Mouse (Mus musculus): ENCODE data around the gene Shmt2. TPM values are rescaled to one million over a fixed set of nuclear protein-coding genes. Genes with fewer than 3 reads are reported as not detected.

The Shmt2 gene
- total RNA-seq, 4 experiments from 2014 or later, result 20.3 to 23.0 (median 22.8) TPM

DNA sequence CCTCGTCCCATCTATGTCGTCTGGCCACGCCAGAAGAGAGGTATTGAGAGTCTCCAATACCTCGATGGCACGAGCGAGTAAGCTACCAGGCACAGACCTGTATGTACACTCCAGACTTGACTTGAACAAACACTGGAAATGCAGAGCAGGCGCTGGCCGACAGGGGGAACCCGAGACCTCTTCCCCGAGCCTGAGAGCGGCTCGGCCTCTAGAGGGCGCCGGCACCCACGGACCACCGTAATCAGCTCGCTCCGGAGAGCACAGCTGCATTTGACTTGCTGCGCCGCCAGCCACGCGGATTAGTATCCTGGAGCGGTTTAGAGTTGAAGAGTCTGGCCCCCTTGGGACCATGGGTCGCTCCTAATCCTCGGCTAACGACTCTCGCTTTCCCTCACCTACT lies 9.4 kb downstream of the Shmt2 start:
- DNase-seq (ENCODE audit: low spot score in 2 of 2), result peak; percentile 92 to 94

DNA sequence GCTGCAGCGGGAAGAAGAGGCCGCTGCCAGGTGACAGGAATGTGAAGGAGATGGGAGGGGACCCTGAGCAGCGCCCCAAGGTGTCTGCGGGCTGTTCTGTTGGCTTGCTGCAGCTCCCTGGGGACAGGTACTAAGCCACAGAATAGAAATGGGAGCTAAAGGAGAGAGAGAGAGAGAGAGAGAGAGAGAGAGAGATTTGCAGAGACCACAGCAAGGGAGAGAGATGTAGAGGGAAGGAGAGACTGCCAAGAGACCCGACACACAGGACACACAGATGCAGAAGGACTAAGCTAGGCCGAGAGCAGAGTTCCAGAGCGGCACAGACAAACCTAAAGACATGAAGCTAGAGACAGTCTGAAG lies 10.0 kb downstream of the Shmt2 start:
- DNase-seq (ENCODE audit: low spot score in 2 of 2), result no peak

DNA sequence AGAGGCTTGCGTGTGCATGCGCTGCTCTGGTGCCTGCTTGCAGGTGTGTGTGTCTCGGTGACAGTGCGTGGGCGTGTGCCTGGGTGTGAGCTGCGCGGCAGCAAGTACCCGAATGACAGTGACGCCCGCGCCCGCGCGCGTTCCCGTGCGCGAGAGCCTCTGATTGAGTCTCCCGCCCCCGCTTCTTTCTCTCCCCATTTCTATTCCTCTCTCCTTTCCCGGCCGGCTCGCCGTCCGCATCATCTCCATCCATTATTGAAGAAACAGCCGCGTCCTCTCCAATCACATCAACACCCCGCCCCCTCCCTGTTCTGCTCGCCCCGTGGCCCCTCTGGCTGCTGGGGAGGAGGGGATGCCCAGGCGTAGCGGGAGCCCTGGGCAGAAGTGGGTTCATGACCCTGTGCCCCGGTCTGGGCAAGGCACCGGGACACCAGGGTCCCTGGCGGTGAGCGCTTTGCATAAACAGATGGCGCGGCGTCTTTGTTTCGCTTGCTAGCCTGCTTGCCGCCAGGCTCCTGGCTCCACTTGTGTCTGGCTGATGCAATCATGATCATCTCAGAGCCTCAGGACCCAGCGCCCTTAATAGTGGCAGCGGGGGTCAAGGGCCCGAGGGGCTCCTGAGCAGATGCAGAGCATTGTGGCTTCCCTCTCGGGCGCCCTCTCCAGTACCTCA lies 10.5 kb downstream of the Shmt2 start:
- no peak for DNase-seq (ENCODE audit: low spot score in 2 of 2)

DNA sequence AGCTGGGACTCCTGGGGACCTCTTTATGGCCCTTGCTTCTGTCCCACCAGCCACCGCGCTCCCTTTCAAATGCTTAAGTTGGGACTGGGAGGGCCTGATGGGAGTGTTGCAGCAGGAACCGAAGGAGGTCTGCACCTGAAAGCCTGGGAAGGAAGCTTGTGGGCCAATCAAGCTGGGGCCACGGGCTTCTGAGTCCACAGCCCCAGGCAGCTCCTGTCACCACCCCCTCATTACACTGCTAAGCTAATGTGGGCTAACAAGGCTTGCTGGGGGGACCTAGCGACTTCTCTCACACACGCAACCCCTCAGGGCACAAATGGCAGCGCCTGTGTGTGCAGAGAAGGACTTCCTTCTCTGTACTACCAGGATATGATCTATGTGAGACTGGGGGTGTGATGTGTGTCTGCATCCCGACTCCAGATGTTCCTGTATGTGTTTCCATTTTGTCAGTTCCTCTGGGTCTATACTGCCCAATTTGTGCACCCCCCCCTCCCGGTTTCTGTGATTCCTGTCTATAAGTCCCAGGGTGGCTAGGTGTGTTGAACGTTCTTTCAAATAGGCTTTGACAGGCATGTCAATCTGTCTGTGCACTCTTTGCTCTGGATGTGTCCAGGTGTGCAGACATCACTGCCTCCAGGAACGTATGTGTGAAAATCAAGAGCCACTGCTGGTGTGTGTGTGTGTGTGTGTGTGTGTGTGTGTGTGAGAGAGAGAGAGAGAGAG lies 11.2 kb downstream of the Shmt2 start:
- DNase-seq (ENCODE audit: low spot score in 2 of 2), result no peak

DNA sequence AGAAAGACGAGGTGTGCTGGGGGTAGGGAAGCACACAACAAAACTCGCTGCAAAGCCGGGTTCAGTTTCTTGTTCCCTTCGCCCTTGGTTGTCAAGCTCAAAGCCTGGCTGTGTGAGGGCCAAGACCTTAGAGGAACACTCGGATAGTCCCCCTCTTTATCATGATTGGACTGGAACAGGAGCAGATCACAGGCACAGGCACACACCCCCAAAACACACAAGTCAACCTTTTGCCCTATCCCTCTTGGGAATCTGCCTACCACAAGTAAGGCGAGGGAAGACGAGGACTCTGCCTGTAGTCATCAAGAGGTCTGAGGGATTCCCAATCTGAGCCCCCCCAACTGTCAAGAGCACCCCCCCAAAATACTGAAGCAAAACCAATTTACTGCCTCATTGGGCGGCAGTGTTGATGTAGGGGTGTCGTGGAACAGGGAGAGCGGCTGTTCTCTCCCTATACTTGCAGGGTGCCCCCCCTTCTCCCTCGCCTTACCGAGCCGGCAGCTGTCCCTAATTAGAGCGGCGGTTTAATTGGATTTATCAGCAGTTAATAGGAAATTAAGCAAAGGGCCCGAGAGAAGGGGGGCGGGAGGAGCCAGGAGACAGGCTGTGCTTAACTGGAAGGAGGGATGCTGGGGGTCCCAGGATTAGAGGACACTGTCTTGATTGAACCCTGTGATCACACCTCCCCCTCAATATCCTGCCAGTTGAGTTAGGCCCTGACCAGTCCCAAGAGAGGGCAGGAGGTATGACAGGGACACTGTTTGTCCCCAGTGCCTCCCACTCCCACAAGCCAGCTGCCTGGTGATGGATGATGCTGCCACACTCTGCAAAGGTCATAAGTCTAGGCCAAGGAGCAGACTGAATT lies 12.2 kb downstream of the Shmt2 start:
- no peak for DNase-seq (ENCODE audit: low spot score in 2 of 2)

DNA sequence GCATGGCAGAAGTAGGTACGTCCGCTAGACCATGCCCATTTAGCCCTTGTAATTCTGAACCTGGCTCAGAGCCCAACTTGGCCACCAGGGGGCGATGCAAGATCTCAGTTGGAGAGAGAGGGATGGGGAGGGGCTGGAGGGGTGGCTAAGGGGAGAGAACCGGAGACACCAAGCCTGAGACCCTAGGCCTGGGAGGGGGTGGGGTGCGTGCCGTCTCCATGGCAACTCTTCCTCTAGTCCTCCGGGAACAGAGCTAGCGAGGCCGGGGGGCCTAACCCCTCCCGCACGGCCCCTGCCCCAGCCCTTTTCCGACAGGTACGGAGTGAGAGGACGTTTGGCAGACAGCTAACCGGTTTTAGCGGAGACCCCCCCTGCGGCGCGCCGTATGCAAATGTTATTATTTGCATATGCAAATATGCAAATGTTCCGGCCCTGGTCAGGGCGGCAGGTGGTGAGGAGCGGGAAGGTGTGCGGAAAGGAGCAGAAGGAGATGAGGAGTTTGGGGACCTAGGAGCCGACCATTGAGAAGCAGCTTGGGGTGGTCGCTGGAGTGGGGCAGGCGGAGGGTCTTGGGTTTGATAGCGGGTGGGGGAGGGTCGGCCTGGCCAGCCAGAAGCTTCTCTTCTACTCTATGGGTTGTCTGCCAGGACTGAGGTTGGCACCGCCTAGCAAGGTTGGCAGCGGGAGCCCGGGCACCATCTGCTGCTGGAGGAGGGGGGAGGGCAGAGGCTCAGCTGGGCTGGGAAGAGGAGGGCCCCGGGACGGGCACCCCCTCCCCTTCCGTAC lies 13.0 kb downstream of the Shmt2 start:
- peak; percentile 64 to 71 for DNase-seq (ENCODE audit: low spot score in 2 of 2)

DNA sequence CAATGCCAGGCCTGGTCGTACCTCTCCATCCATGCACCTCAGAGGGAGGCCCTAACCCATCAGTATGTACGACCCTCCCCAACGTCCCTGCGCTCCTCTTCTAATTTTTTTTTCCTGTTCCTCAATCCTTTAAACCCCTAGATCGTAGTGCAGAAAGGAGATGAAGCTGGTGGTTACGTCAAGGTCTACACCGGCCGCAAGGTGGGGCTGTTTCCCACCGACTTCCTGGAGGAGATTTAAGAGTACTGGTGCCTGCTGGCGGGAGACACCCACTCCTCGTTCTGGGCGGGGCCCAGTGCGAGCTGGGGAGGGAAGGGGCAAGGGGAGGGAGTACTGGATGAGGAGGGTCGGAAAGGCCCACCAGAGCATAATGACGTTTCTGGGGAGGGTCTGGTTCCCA lies 14.0 kb downstream of the Shmt2 start:
- DNase-seq (ENCODE audit: low spot score in 2 of 2), result peak; percentile 49 to 54

DNA sequence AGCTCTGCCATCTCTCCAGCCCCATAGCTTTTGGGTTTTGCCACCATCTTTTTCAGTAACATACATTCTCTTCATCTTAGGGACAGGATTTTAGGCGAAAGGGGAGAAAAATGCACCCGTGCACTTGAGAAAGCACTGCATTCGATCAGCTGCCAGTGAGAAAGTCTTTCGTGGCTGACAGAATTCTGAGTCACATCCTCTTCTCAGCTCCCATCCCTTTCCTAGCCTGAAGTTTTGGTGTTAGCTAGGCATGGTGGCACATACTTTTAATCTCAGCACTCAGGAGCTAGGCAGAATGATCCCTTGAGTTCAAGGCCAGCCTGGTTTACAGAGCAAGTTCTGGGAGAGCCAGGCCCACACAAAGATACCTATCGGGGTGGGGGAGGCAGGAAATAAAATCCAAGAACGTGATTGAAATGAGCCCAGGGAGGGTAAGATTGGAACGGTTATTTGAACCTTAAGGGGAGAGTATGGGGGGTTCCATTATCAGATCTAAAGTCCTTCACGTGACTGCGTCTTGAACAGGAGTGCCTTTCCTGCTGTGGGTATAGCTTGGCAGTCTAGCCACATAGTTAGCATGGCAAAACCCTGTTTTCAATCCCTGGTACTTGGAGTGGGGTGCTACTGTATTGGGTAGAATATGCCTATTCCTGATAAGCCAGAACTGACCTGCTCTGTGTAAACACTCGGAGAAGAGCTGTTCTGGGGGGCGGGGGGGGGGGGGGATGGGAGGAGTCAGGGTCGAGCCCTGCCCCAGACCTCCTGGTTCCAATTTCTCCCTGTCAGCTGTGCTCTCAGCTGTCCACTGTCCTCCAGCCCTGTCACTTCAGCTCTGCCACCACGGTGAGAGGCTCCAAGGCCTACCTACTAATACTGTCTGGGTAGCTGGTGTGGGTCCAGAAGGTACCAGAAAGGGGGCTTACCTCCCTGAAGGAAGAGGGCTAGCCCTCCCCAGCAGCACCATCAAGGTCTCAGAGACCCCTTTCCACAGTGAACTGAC lies 21.1 kb downstream of the Shmt2 start, which contains the start of gene Stac3:
Stac3 (plus strand) TSS at position 793 of the 1,000 bp plus-strand sequence.
- peak in 1 of 2 experiments; percentile 61 for DNase-seq (ENCODE audit: low spot score in 2 of 2)

DNA sequence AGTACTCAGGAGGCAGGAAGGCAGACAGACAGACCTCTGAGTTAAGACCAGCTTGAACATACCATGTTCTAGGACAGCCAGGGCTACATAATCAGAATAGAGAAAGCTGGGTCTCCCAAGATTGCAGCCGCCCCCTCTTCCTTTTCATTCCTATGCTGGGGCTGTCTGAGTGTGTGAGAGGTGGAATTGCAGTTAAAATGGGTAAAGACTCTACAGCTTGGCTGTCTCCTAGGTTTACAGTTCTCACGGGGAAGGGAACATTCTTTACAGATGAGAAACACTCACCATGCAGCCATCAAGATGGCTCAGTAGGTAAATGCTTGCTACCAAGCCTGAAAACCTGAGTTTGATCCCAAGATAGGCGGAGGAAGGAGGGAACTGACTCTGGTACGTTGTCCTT lies 22.2 kb downstream of the Shmt2 start:
- no peak for DNase-seq (ENCODE audit: low spot score in 2 of 2)

DNA sequence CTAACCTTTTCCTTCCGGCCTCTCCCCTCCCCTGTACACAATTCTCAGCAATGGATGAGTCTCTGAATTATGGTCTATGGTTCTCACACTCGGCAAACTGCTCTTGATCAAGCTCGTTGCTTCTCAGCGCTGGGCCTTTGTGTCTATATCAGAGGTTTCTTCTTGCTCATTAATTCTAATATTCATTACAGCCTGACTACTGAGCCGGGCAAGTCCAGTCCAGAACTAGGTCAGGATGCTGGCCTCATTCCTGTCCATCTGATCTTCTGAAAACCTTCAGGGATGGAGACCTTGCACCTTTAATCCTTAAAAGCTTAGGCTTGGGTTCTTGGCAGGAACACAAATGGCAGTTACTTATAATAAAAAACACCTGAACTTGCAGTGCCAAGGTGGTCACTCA lies 22.7 kb downstream of the Shmt2 start:
- DNase-seq (ENCODE audit: low spot score in 2 of 2), result no peak

DNA sequence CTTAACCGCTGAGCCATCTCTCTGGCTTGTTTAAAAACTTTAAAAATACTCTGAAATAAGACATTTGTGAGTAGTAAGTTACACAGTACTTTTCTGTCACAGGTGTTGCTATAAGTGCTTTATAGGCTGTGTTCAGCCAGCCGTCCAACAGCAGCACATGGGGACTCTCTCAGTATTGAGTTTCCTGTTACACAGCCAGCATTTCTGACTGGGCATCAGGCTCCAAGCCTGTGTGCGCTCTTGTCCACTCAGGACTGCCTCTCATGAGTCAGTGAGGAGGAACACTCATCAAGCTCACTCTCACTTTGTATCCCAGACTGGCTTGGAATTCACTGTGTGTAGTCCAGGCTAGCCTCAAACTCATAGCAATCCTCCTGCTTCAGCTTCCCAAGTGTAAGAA lies 26.1 kb downstream of the Shmt2 start:
- no peak for DNase-seq (ENCODE audit: low spot score in 2 of 2)

DNA sequence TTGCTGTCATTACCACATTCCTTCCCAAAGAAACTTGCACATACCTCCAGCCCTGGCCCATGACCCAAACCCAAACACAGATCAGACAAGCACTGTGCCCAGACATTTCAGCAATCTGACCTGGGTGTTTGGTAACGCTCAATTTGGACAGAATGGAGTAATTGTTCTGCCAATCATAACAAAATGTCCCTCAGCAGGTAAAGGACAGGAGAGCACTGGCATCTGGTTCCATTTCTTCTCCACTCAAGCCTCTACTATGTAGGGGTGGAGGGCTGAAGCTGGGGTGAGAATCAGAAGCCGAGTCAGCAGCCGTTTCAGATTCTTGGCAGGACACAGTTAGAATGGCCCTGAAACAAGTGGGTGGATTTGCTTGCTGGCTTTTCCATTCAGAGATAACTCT lies 30.1 kb downstream of the Shmt2 start:
- DNase-seq (ENCODE audit: low spot score in 2 of 2), result no peak

DNA sequence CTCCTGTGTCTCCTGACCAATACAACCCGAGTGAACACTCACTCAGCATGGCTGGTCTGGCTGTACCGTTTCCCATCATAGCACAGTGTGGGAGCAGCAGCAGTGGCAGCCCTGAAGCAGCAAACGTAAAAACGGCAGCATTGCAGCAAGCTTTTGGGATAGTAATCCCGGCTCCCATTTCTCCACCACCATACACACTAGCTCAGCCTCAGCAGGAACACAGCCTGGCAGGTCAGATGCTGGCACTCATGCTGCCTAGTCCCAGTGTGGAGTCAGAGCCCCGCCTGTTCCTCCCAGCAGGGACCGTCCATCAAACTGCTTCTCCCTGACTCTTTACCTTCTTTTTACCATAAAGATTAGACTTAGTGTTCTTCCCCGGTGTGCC lies 31.1 kb downstream of the Shmt2 start:
- no peak for DNase-seq (ENCODE audit: low spot score in 2 of 2)

DNA sequence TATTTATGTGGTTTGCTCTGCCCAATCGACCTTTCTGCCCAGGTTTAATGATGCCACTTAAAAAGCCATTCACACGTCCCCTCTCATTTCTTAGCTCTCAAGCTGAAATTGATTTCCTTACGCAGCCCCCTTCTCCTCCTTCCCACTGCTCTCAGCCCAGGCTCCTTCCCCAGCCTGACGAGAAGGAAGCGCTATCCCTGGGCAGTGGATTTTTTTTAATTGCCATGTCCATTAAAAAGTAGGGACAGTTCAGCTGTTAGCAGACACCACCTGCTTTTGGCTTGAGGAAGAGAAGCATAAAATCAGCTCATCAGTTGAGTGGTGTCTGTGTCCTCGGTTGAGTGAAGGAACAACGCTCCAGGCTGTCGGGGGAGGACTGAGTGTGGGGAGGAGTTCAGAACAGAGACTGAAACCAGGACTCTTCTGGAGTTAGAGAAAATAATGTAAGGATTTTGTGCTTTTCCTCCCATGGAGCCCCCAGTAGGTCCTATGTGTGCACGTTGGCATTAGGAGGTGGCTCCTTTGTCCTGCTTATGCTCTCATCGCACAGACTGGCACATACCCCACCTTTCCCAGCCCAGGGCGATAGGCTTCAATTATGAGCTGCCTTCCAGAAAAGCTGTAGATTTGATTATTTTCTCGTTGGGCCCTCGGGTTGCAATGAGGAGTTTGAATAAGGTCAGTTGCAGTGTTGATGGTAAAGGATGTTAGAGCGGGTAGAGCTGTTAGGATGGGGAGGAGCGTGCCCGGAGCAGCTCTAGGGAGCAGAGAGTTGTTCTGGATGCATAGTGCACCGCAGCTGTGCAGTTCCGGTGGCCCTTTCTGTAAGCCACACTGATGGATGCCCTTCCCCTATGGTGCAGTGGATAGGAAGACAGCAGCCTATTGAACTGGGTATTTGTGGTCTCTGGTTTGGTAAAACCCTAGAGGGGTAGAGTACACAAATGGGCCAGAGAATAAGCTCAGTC lies 31.8 kb downstream of the Shmt2 start:
- DNase-seq (ENCODE audit: low spot score in 2 of 2), result no peak

DNA sequence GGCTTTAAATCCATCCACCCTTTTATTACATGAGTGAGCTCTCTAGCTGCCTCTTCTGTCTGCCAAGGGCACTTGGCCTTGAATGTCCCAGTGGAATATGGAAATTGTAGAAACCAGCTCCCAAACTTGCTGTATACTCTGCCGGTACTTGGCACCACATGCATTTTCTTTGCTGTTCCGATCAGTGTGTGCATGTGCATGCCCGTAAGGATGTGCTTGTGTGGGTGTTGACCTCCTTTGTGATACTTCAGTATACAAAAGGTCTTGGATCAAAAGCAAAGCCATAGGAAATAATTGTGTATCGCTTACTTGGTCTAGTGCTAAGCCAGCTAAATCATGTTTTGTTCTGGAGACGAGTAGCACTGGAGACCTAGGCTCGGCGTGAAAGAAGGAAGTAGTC lies 33.4 kb downstream of the Shmt2 start:
- DNase-seq (ENCODE audit: low spot score in 2 of 2), result no peak

DNA sequence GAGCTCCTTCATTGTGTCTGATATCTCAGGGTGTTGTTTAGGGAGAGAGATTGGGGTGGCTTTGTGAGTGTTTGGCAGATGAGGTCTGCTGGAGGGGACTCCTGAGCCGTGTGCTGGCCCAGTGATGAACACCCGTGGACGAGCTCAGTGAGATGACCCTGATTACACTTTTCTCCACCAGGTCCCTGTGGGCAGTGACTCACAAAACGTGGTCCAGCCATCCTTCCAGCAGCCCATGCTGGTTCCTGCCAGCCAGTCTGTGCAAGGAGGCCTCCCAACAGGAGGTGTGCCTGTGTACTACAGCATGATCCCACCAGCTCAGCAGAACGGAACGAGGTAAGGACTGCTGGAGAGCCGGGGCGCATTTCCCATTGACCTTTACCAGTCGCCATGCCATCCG lies 37.0 kb downstream of the Shmt2 start:
- no peak for DNase-seq (ENCODE audit: low spot score in 2 of 2)

DNA sequence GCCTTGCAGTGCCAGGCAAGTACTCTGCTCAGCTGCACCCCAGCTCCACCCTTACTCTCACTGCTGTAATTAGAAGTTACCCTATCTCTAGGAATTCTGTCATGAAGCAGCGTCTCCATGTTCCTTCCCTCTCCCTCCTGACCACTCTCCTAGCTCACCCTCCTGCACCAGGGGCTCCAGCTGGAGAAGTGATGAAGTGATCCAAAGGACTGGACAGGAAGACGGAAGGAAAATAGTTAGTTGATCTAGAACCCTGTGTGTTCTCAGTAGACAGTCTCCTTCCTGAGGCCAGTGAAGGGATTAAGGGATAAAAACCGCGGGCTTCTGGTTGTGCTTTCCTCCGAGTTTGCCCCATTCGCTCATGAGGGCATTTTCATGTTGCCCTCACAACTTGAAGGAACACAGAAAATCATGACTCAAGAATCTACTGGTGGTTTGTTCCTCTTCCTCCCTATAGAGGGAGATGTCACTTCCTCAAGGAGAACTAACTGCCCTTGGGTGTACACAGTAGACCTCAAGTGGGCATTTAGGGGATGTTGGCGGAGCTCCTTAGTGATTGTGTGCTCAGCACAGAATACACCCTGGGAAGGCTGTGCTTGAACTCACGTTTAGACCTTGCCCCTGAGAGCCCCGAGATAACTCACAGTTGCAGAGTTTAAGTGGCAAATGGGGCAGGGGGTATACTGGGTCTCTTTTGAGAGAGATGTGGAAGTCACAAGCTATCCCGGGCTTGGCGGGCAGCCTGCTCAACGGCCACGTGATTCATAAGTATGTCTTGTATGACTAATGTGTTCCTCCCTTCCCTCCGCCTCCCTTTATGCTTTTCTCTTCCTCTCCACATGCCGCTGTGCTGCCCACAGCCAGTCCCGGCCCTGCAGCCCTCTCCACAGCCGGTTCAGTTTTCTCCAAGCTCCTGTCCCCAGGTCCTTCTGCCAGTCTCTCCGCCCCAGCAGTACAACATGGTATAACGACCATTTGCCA lies 41.1 kb downstream of the Shmt2 start:
- peak in 1 of 2 experiments; percentile 33 for DNase-seq (ENCODE audit: low spot score in 2 of 2)

DNA sequence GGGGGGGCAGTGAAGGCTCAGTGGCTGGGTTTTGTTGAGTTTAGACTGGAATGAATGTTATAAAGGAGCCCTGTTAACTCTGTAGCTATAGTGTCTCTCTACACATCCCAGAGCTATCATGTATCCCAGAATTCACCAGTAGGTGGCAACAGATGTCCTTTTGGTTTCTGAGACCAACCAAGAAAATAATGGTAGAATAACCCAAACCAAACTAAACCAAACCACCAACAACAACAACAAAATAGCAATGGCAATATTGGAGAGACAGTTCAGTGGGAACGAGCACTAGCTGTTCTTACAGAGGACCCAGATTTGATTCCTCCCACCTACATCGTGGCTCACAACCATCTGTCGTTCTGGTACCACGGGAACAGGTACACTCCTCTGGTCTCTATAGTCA lies 43.1 kb downstream of the Shmt2 start:
- no peak for DNase-seq (ENCODE audit: low spot score in 2 of 2)
